Mouse (Mus musculus) lung, adult 2 months (tissue): ENCODE data around the gene Hypk. TPM values are rescaled to one million over a fixed set of nuclear protein-coding genes. Genes with fewer than 3 reads are reported as not detected.
"Not testable (repeated sequence)": the region's sequence is repeated elsewhere in the genome, so short reads cannot be mapped to it uniquely, and the experiment has no call there.

Experiments used
- DNase-seq: peaks from one replicate; pipeline ENCODE4 v3.0.0; 2022
- H3K4me1 ChIP-seq: fragments of 200-500 bp; 2 replicates; pipeline ENCODE4 v1.6.1; 2011; ENCODE audit warnings: low read length; ENCODE audit not compliant: control insufficient read depth, insufficient read depth
- H3K4me3 ChIP-seq: fragments of 200-500 bp; replicated peaks from 2 replicates; pipeline ENCODE3; 2011; ENCODE audit warnings: low read depth, mild to moderate bottlenecking, control low read depth, low read length; ENCODE audit errors: extremely low read depth
- CTCF ChIP-seq: fragments of 200-500 bp; IDR thresholded peaks from 2 replicates; pipeline ENCODE4 v1.5.1; 2011; ENCODE audit warnings: mild to moderate bottlenecking, low read length, control low read depth; ENCODE audit not compliant: insufficient read depth
- POLR2A ChIP-seq: fragments of 200-500 bp; IDR thresholded peaks from 2 replicates; pipeline ENCODE4 v1.6.1; 2011; ENCODE audit warnings: low read depth, mild to moderate bottlenecking, control low read depth, low read length, borderline replicate concordance; ENCODE audit errors: extremely low read depth
- WGBS: fragments of 180-500 bp; shearing (Covaris S2); methylation state at CpG from one replicate; pipeline ENCODE4 v1.1.7; 2018; 5-methylcytosine and 5-hydroxymethylcytosine counted together
- polyA plus RNA-seq: library from polyadenylated mRNA; depleted of rRNA; stranded (reverse); fragments of >200 nt; gene quantifications from 2 replicates; pipeline ENCODE4 v1.2.3, GENCODE M21; 2012; rRNA removed

Gene Hypk
- polyA plus RNA-seq, 1 experiment: 10.1 TPM

- Histone ChIP-seq H3K4me1 (no peaks in the 10 kb centered on the region), H3K4me3 (no peak overlapping the region)
- WGBS: 75% methylated on average over 8 of the region's 8 CpGs
- DNase-seq: no peak
- TF ChIP-seq CTCF (no peak), POLR2A (no peak)
These were observed 30.5 kb downstream of the Hypk start for GRCm38 (mm10) chr2:121483576-121483975.

- H3K4me3 ChIP-seq, H3K4me1 ChIP-seq, DNase-seq: not testable (repeated sequence)
- 74% methylated on average over 2 of the region's 2 CpGs for WGBS
These were observed 31.3 kb downstream of the Hypk start for GRCm38 (mm10) chr2:121484403-121484802.

GRCm38 (mm10) chr2:121501550-121501949 lies 48.5 kb downstream of the Hypk start:
- 85% methylated on average over 2 of the region's 6 CpGs for WGBS
- not testable (repeated sequence) for DNase-seq, H3K4me3 ChIP-seq, H3K4me1 ChIP-seq

GRCm38 (mm10) chr2:121505942-121506882 lies 53.1 kb downstream of the Hypk start, which contains the start of the genes Mfap1a and Wdr76:
TSS of gene Mfap1a (minus strand) at chr2:121506665.
TSS of gene Wdr76 (plus strand) at chr2:121506723.
- TF ChIP-seq POLR2A: peak; percentile 98
- peak; percentile 79 for DNase-seq
- not testable (repeated sequence) for H3K4me1 ChIP-seq
- H3K4me3 ChIP-seq: peak within 1 kb of the TSS; percentile 68
- WGBS: 3% methylated on average over 42 of the region's 42 CpGs

- no peak for DNase-seq
- no peak for TF ChIP-seq CTCF
- TF ChIP-seq POLR2A: no peak
- WGBS: 2% methylated on average over 12 of the region's 12 CpGs
- Histone ChIP-seq H3K4me1 (no peaks in the 10 kb centered on the region; the same call in none of the 2 replicates), H3K4me3 (peak overlapping the region; percentile 37)
These were observed 54.3 kb downstream of the Hypk start for GRCm38 (mm10) chr2:121507173-121507950.

GRCm38 (mm10) chr2:121507951-121508330 lies 54.9 kb downstream of the Hypk start:
- H3K4me3 ChIP-seq: no peak overlapping the region
- no peaks in the 10 kb centered on the region; the same call in none of the 2 replicates for H3K4me1 ChIP-seq
- DNase-seq: no peak
- TF ChIP-seq CTCF (no peak), POLR2A (no peak)
- WGBS: 71% methylated on average over 2 of the region's 2 CpGs

Other genes with a start within 250 kb of the Hypk start
- 15.5 and 28.1 TPM in 2 replicates for gene Trp53bp1, start 181.9 kb upstream of the Hypk start, polyA plus RNA-seq
- gene Map1a, start 163.7 kb upstream of the Hypk start, polyA plus RNA-seq: 4.6 and 4.7 TPM in 2 replicates
- 25.5 and 34.0 TPM in 2 replicates for gene Ppip5k1, start 97.9 kb upstream of the Hypk start, polyA plus RNA-seq
- gene Ckmt1, start 95.6 kb upstream of the Hypk start, polyA plus RNA-seq: 36.4 and 55.0 TPM in 2 replicates
- gene Strc, start 66.1 kb upstream of the Hypk start, polyA plus RNA-seq: 0.08 TPM in 1 of 2 replicates, not detected in the other
- 395 and 710 TPM in 2 replicates for gene Pdia3, start 39.5 kb upstream of the Hypk start, polyA plus RNA-seq
- gene Catsper2, start 39.5 kb upstream of the Hypk start, polyA plus RNA-seq: 1.00 and 2.0 TPM in 2 replicates
- 0.97 and 1.1 TPM in 2 replicates for gene Ell3, start 9.0 kb upstream of the Hypk start, polyA plus RNA-seq
- 227 and 315 TPM in 2 replicates for gene Serf2, start 4.1 kb upstream of the Hypk start, polyA plus RNA-seq
- 0.40 and 0.66 TPM in 2 replicates for gene Serinc4, start 3.5 kb downstream of the Hypk start, polyA plus RNA-seq
- 3.3 and 5.1 TPM in 2 replicates for gene Mfap1b, start 20.8 kb downstream of the Hypk start, polyA plus RNA-seq
- gene Mfap1a, start 53.4 kb downstream of the Hypk start, polyA plus RNA-seq: 3.0 and 4.9 TPM in 2 replicates
- 1.3 and 3.0 TPM in 2 replicates for gene Wdr76, start 53.4 kb downstream of the Hypk start, polyA plus RNA-seq